Mouse (Mus musculus): Measurements from ENCODE around the gene Frmd4a.

DNA sequence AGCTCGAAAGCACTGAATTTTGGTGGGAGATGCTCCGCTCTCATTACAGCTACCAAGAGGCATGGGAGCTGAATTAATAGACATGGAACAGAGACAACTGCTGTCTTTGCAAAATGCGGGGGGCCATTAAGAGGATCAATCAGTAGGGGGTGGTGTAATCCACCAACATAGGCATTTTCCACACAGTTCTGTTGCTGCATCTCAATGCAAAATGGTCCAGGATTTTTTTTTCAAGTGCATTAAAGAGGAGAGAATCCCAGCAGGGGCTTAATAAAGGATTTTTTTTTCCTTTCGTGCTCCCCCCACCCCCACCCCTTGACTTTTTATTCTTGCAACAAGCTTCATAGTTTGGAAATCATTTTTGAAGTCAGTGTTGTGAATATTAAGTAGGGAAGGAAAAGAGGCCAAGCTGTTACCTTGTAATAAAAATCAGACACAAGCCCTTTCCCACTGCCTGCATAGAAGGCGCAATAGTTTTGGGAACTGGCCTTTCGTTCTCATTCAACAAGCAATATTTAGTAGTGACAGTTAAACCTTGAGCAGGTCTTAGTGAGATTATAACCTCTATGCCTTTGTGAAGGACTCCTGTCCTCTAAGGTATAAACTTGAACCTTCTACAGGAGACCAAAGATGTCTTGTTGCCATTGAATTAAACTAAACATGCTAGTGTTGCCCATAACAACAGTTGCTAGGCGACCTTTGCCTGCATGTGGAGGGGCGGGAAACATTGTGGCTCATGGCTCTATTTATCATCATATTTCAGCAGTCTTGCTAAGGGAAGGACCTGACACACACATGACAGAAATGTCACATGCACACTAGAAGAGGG lies 81.6 kb downstream of the Frmd4a start:
- no peak for TF ChIP-seq CTCF (IDR thresholded peaks at IDR 0.05; ENCODE audit: control insufficient read depth, insufficient read depth, low read length)
- no peak for TF ChIP-seq POLR2A (IDR thresholded peaks at IDR 0.05; ENCODE audit: borderline replicate concordance, control insufficient read depth, low read depth, low read length)

Measured in bone marrow, adult 2 months (tissue).